Mouse (Mus musculus): ENCODE results near the gene 1110059E24Rik. TPM values are rescaled to one million over a fixed set of nuclear protein-coding genes. Genes with fewer than 3 reads are reported as not detected.
A peak's percentile ranks its signal among the peaks of the same experiment; 100 is the strongest.

The 1110059E24Rik gene
- polyA plus RNA-seq, 1 experiment = 12.0 TPM

DNA sequence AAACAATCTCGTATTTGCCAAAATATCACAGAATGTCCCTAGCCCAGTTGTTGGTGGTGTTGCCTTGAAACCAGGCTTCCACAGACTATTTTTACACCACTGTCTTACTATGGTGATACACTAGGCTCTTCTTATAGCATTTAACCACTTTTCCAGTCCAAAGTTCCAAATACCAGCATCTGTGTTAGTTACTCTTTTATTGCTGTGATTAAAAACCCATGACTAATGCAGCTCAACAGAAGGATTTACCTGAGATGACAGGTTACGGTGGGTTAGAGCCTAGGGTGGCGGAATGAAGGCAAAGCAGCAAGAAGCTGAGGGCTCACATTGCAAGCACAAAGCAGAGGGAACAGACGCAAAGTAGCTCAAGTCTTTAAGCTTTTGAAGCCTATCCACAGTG lies 16.9 kb upstream of the 1110059E24Rik start:
- H3K36me3 ChIP-seq (ENCODE audit: control insufficient read depth, insufficient read depth) = no peaks in the 10 kb centered on the region
- no peak overlapping the region for H3K4me3 ChIP-seq
- H3K27me3 ChIP-seq (ENCODE audit: control insufficient read depth, insufficient read depth, insufficient read length) = no peaks in the 10 kb centered on the region
- no peak for TF ChIP-seq SRF (IDR thresholded peaks at IDR 0.05; ENCODE audit: control insufficient read depth, insufficient read length, low read depth)
- no peak for TF ChIP-seq MYOG (IDR thresholded peaks at IDR 0.05; ENCODE audit: control insufficient read depth in 1 of 3, insufficient read depth in 1 of 3, insufficient read length in 2 of 3, low read depth in 2 of 3)
- H3K79me2 ChIP-seq (ENCODE audit: control insufficient read depth, insufficient read depth) = peaks cover 85% of the 10 kb centered on the region
- H3K4me2 ChIP-seq (ENCODE audit: low read depth) = no peak overlapping the region
- no peak overlapping the region for H3ac ChIP-seq (ENCODE audit: control insufficient read depth, insufficient read length)

DNA sequence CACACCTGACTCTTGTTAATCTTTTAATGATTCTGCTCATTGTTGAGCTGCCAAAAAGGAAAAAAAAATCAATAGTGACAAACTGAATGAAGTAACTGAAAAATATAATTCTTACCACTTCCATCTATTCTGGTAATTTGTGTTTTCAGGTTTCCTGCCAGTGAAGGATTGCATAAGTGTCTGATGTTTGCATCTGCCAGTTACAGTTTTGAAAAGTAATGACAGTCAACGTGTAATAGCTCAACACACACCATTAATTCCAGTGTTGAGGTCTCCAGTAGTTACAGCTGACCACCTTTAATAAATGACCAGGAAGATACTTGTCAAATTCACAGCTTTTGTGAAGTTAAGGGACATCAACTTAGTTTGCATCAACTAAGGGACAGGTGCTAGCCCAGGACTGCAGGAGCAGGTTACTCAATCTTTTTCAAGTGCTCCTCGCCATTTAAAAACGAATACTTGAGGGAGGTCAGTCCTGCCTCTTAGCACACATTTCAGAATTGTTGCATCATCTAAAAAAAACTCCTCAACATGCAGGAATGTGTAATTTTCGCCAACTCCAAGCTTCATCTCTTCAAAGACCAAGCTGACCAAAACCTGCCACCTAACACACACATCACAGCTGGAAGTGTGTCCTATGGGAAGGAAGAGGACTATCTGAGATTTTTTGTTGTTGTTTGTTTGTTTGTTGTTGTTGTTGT lies 11.1 kb upstream of the 1110059E24Rik start:
- Histone ChIP-seq H3K4me2 (ENCODE audit: low read depth) (no peak overlapping the region), H3ac (ENCODE audit: control insufficient read depth, insufficient read length) (no peak overlapping the region), H3K79me2 (ENCODE audit: control insufficient read depth, insufficient read depth) (peaks cover 90% of the 10 kb centered on the region), H3K4me3 (no peak overlapping the region), H3K27me3 (ENCODE audit: control insufficient read depth, insufficient read depth, insufficient read length) (no peaks in the 10 kb centered on the region), H3K36me3 (ENCODE audit: control insufficient read depth, insufficient read depth) (no peaks in the 10 kb centered on the region)
- TF ChIP-seq MAX (IDR thresholded peaks at IDR 0.05; ENCODE audit: low read depth) = no peak
- TF ChIP-seq CEBPB (IDR thresholded peaks at IDR 0.05; ENCODE audit: insufficient read depth, poor library complexity, severe bottlenecking) = peak; percentile 90

DNA sequence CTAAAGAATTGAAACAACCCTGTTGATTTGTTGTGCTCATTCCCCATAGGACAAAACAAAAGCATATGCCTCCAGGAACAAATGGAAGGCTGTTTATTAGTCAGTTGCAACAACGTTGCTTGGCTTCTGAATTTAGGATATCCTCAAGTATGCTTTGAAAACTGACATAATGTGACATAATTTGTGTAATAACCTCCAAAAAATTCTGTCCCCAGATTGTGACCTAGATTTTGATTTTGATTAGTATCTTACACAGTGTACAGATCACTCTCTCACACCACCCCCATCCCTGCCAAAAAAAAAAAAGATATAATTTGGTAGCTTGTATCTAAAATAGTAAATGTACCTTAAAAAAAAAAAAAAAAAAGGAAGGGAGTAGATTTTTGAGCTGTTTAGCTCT lies 8.0 kb upstream of the 1110059E24Rik start:
- H3K27me3 ChIP-seq (ENCODE audit: control insufficient read depth, insufficient read depth, insufficient read length) = no peaks in the 10 kb centered on the region
- no peaks in the 10 kb centered on the region for H3K36me3 ChIP-seq (ENCODE audit: control insufficient read depth, insufficient read depth)
- H3K79me2 ChIP-seq (ENCODE audit: control insufficient read depth, insufficient read depth) = peaks cover 99% of the 10 kb centered on the region
- H3ac ChIP-seq (ENCODE audit: control insufficient read depth, insufficient read length) = no peak overlapping the region
- H3K4me3 ChIP-seq = no peak overlapping the region
- H3K4me2 ChIP-seq (ENCODE audit: low read depth) = no peak overlapping the region
- no peak for TF ChIP-seq MYOD1 (IDR thresholded peaks at IDR 0.05; ENCODE audit: control insufficient read depth in 1 of 3, insufficient read length in 2 of 3, low read depth in 2 of 3)
- no peak for TF ChIP-seq POLR2AphosphoS2 (IDR thresholded peaks at IDR 0.05; ENCODE audit: insufficient read length, low read depth)
- no peak for TF ChIP-seq TCF3 (IDR thresholded peaks at IDR 0.05; ENCODE audit: insufficient read length, low read depth)
- no peak for TF ChIP-seq POLR2A (IDR thresholded peaks at IDR 0.05; ENCODE audit: insufficient read length, low read depth)
- TF ChIP-seq SRF (IDR thresholded peaks at IDR 0.05; ENCODE audit: control insufficient read depth, insufficient read length, low read depth) = no peak
- no peak for TF ChIP-seq CEBPB (IDR thresholded peaks at IDR 0.05; ENCODE audit: insufficient read depth, poor library complexity, severe bottlenecking)
- no peak for TF ChIP-seq E2F4 (IDR thresholded peaks at IDR 0.05; ENCODE audit: insufficient read depth)
- TF ChIP-seq MAX (IDR thresholded peaks at IDR 0.05; ENCODE audit: low read depth) = no peak
- TF ChIP-seq REST (IDR thresholded peaks at IDR 0.05; ENCODE audit: insufficient read depth, insufficient read length) = no peak
- TF ChIP-seq TCF12 (IDR thresholded peaks at IDR 0.05; ENCODE audit: insufficient read depth, poor library complexity, severe bottlenecking) = no peak
- TF ChIP-seq USF1 (IDR thresholded peaks at IDR 0.05; ENCODE audit: low read depth) = no peak
- TF ChIP-seq MYOG (IDR thresholded peaks at IDR 0.05; ENCODE audit: control insufficient read depth in 1 of 3, insufficient read depth in 1 of 3, insufficient read length in 2 of 3, low read depth in 2 of 3) = no peak

DNA sequence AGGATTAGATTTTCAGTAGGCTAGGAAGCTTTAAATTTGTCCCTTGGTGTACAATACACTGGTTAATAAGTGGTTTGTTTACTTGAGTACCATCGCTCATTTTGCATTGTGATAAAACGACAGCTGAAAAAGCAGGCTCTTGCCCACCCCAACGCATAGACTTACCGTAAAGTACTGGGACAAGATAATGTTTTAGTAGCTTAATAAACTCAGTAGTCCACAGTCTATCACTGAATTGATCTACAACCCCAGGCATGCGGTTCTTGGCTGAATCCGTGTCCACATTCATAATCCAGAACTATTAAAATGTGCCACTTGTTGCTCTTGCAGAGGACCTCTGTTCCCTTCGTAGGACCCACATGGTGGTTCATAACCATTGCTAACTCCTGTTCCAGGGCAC lies 2.0 kb upstream of the 1110059E24Rik start:
- Histone ChIP-seq H3K36me3 (ENCODE audit: control insufficient read depth, insufficient read depth) (no peaks in the 10 kb centered on the region), H3K4me3 (peak overlapping the region; percentile 62), H3ac (ENCODE audit: control insufficient read depth, insufficient read length) (no peak overlapping the region), H3K79me2 (ENCODE audit: control insufficient read depth, insufficient read depth) (peaks cover 85% of the 10 kb centered on the region), H3K27me3 (ENCODE audit: control insufficient read depth, insufficient read depth, insufficient read length) (no peaks in the 10 kb centered on the region), H3K4me2 (ENCODE audit: low read depth) (peak overlapping the region; percentile 88)
- no peak for TF ChIP-seq MYOG (IDR thresholded peaks at IDR 0.05; ENCODE audit: control insufficient read depth in 1 of 3, insufficient read depth in 1 of 3, insufficient read length in 2 of 3, low read depth in 2 of 3)
- no peak for TF ChIP-seq SRF (IDR thresholded peaks at IDR 0.05; ENCODE audit: control insufficient read depth, insufficient read length, low read depth)
- TF ChIP-seq MAX (IDR thresholded peaks at IDR 0.05; ENCODE audit: low read depth) = no peak
- no peak for TF ChIP-seq TCF12 (IDR thresholded peaks at IDR 0.05; ENCODE audit: insufficient read depth, poor library complexity, severe bottlenecking)
- TF ChIP-seq REST (IDR thresholded peaks at IDR 0.05; ENCODE audit: insufficient read depth, insufficient read length) = no peak

DNA sequence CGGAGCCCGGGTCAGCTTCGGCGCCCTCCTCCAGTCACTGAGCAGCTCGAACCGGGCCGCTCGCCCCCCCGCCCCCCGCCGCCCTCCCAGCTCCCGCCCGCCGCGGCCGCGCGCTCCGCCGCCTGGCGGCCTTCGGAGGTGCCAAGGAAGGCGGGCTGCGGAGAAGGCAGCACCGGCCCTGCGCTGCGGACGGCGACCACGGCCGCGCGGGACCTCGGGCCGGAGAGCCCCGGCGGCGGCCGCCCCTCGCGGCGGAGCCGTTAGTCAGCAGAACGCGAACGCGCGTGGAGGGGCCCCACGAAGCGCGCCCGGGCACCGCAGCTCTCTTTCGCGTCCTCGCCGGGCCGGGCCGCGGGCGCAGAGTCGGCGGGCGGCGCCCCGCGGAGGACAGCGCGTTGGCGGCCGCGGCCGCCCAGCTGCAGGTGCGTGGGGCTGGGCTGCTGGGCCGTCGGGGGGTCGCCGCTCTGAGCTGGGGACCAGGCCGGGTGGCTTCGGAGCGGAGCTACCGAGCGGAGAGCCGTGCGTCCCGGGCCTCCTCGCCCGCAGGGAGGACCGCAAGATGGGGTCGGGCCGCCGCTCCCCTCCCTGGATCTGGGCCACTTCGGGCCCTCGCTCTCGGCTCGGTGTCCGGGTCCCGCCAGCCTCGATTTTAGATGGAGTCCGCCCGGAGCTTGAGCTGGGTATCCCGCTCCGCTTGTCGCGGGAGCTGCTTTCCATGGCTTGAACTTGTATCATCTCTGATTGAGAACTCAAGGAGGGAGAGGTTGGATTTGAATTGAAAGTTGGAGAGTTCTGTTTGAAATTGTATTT lies 601 bp upstream of the 1110059E24Rik start, which contains the start of gene Abhd17b:
Gene Abhd17b, plus strand, starts transcription at position 14 of the 810 bp plus-strand sequence.
- Histone ChIP-seq H3K4me2 (ENCODE audit: low read depth) (peak within 1 kb of the TSS; percentile 88), H3ac (ENCODE audit: control insufficient read depth, insufficient read length) (peak within 1 kb of the TSS; percentile 86), H3K79me2 (ENCODE audit: control insufficient read depth, insufficient read depth) (peaks cover 84% of the 10 kb centered on the region), H3K4me3 (peak within 1 kb of the TSS; percentile 62), H3K36me3 (ENCODE audit: control insufficient read depth, insufficient read depth) (no peaks in the 10 kb centered on the region), H3K27me3 (ENCODE audit: control insufficient read depth, insufficient read depth, insufficient read length) (no peaks in the 10 kb centered on the region)
- TF ChIP-seq MYOG (IDR thresholded peaks at IDR 0.05; ENCODE audit: control insufficient read depth in 1 of 3, insufficient read depth in 1 of 3, insufficient read length in 2 of 3, low read depth in 2 of 3) (no peak), POLR2A (IDR thresholded peaks at IDR 0.05; ENCODE audit: insufficient read length, low read depth) (peak; percentile 75), REST (IDR thresholded peaks at IDR 0.05; ENCODE audit: insufficient read depth, insufficient read length) (no peak)

Data from myocyte (in vitro differentiated cells).